Mouse (Mus musculus): ENCODE data around the gene Ccdc33.

GRCm38 (mm10) chr9:58133893-58134884 is 15.6 kb upstream of the Ccdc33 start:
- TF ChIP-seq CTCF (IDR thresholded peaks at IDR 0.05; ENCODE audit: low read depth) = no peak
- TF ChIP-seq EP300 (IDR thresholded peaks at IDR 0.05; ENCODE audit: low read depth) = no peak

All from liver, embryonic 14.5 days (tissue).